Mouse (Mus musculus): ENCODE measurements around the gene Usp43.

GRCm38 (mm10) chr11:67821560-67821959 lies 100.4 kb downstream of the Usp43 start:
- TF ChIP-seq POLR2A (IDR thresholded peaks at IDR 0.05; ENCODE audit: borderline replicate concordance, control insufficient read depth, low read depth, low read length) (no peak), CTCF (IDR thresholded peaks at IDR 0.05; ENCODE audit: control insufficient read depth, insufficient read depth, low read length) (no peak)

Measured in bone marrow, adult 2 months (tissue).